Mouse (Mus musculus) ES-E14 (cell line): ENCODE results near the gene Nap1l1. TPM values are rescaled to one million over a fixed set of nuclear protein-coding genes. Genes with fewer than 3 reads are reported as not detected.

Experiments used
- DNase-seq: peaks from one replicate; pipeline ENCODE4 v3.0.0-alpha.2; 2013; ENCODE audit warnings: low read depth, low spot score
- H3K27ac ChIP-seq: 2 replicates; pipeline ENCODE4 v1.5.1; 2012; ENCODE audit warnings: low read depth, mild to moderate bottlenecking, low read length, moderate library complexity, mixed read lengths; ENCODE audit not compliant: poor library complexity, insufficient read depth, severe bottlenecking
- H3K36me3 ChIP-seq: 2 replicates; pipeline ENCODE4 v1.6.1; 2012; ENCODE audit warnings: mild to moderate bottlenecking, low read length, moderate library complexity, mixed read lengths; ENCODE audit not compliant: control insufficient read depth, poor library complexity, insufficient read depth, severe bottlenecking
- H3K4me1 ChIP-seq, 2 experiments: fragments of 150-350 bp in 1 of 2; sonication (generic) in 1 of 2; 2 replicates each; pipeline ENCODE4 v1.6.1; 2012; ENCODE audit warnings: low read length in 2 of 2, mild to moderate bottlenecking in 1 of 2, mixed read lengths in 1 of 2; ENCODE audit not compliant: control insufficient read depth in 2 of 2, insufficient read depth in 2 of 2, poor library complexity in 1 of 2
- H3K4me3 ChIP-seq, 2 experiments: fragments of 150-350 bp in 1 of 2; sonication (generic) in 1 of 2; 2 replicates each; pipeline ENCODE4 v1.5.1; 2012; ENCODE audit warnings: low read length in 2 of 2, low read depth in 1 of 2, mild to moderate bottlenecking in 1 of 2, mixed read lengths in 1 of 2; ENCODE audit not compliant: insufficient read depth in 1 of 2, poor library complexity in 1 of 2, severe bottlenecking in 1 of 2
- H3K9ac ChIP-seq: 2 replicates; pipeline ENCODE4 v1.6.1; 2012; ENCODE audit warnings: low read depth, mild to moderate bottlenecking, low read length, mixed read lengths; ENCODE audit not compliant: poor library complexity, insufficient read depth, severe bottlenecking
- H3K9me3 ChIP-seq: fragments of 150-350 bp; sonication (generic); 2 replicates; pipeline ENCODE4 v1.6.1; 2012; ENCODE audit warnings: low read depth, mild to moderate bottlenecking, low read length; ENCODE audit not compliant: control insufficient read depth, insufficient read depth
- CHD2 ChIP-seq: IDR thresholded peaks from 2 replicates; pipeline ENCODE4 v1.6.1; 2014; ENCODE audit warnings: mild to moderate bottlenecking, low read depth, low read length, inconsistent platforms
- HCFC1 ChIP-seq: IDR thresholded peaks from 2 replicates; pipeline ENCODE4 v1.6.1; 2012; ENCODE audit warnings: low read length, inconsistent platforms, borderline replicate concordance; ENCODE audit not compliant: insufficient read depth
- MAFK ChIP-seq: IDR thresholded peaks from 2 replicates; pipeline ENCODE4 v1.6.1; 2014; ENCODE audit warnings: mild to moderate bottlenecking, low read depth, low read length, inconsistent platforms; ENCODE audit not compliant: insufficient read depth
- ZC3H11A ChIP-seq: IDR thresholded peaks from 2 replicates; pipeline ENCODE4 v1.6.1; 2012; ENCODE audit warnings: low read depth, mild to moderate bottlenecking, inconsistent platforms, low read length, borderline replicate concordance
- ZNF384 ChIP-seq: IDR thresholded peaks from 2 replicates; pipeline ENCODE4 v1.6.1; 2012; ENCODE audit warnings: low read depth, low read length, inconsistent platforms
- in situ Hi-C, 2 experiments: fragments of 600-800 bp; cut with MboI; formaldehyde crosslinking; loops; one replicate each; pipeline ENCODE4 v1.15.1; 2025; ENCODE audit warnings: low sequenced_read_pairs in 2 of 2, inconsistent platforms in 1 of 2; ENCODE audit not compliant: unreplicated experiment in 2 of 2
- total RNA-seq: library from RNA; depleted of rRNA; stranded (reverse); fragments of 300-350 nt; gene quantifications from 2 replicates; pipeline ENCODE4 v1.2.3, GENCODE M21; 2012

Nap1l1 gene
- total RNA-seq, 1 experiment = 258 TPM

DNA sequence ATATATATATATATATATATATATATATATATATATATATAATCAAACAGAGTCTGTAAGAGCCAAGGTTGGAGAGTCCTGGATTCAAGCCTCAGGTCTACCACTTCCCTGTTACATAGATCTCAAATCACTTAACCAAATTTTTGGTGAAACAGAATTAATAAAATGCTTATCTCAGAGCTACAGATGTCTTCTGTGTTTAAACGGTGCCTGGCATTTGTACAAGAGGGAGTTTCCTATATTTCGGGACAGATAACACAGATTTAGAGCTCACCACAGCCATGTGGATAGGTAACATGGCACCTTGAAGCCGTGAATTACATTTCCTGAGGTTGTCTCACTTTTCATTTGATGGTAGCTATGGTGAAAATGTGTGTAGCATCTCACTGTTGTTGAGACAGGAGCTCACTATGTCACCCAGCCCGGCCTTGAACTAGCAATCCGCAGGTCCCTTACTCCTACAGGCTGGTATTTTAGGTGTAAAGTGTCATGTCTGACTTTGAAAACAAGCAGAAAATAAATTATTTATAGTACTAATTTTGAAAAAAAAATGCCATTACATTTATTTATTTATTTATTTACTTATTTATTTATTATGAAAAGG, 41.4 kb downstream of the Nap1l1 start:
- Histone ChIP-seq H3K9ac (no peak overlapping the region), H3K4me1 (peaks cover 0 to 8% of the 10 kb centered on the region in 2 experiments; a peak in 2 of 4 replicates), H3K36me3 (no peaks in the 10 kb centered on the region), H3K9me3 (no peaks in the 10 kb centered on the region), H3K4me3 (no peak overlapping the region), H3K27ac (no peak overlapping the region)
- in situ Hi-C loops = no loop called here
- no peak for TF ChIP-seq CHD2
- TF ChIP-seq ZNF384 = no peak
- no peak for TF ChIP-seq HCFC1
- TF ChIP-seq MAFK = no peak
- TF ChIP-seq ZC3H11A = no peak
- no peak for DNase-seq

- Histone ChIP-seq H3K4me1 (peaks cover 0 to 6% of the 10 kb centered on the region in 2 experiments; a peak in 2 of 4 replicates), H3K36me3 (no peaks in the 10 kb centered on the region), H3K9ac (no peak overlapping the region; the same call in 1 of the 2 replicates), H3K4me3 (no peak overlapping the region), H3K27ac (peak overlapping the region; percentile 40; the same call in 1 of the 2 replicates), H3K9me3 (no peaks in the 10 kb centered on the region)
- in situ Hi-C loops = no loop called here
- TF ChIP-seq CHD2 = no peak
- TF ChIP-seq HCFC1 = no peak
- TF ChIP-seq ZC3H11A = no peak
- TF ChIP-seq ZNF384 = no peak
- no peak for TF ChIP-seq MAFK
- no peak for DNase-seq
Observed at GRCm38 (mm10) chr10:111515071-111516010, 42.3 kb downstream of the Nap1l1 start.

- Histone ChIP-seq H3K9me3 (no peaks in the 10 kb centered on the region), H3K36me3 (no peaks in the 10 kb centered on the region), H3K27ac (no peak overlapping the region), H3K4me1 (peaks cover 0 to 6% of the 10 kb centered on the region in 2 experiments; a peak in 2 of 4 replicates), H3K4me3 (no peak overlapping the region), H3K9ac (no peak overlapping the region)
- no peak for DNase-seq
- in situ Hi-C loops = no loop called here
- TF ChIP-seq CHD2 (no peak), HCFC1 (no peak), ZNF384 (no peak), MAFK (no peak), ZC3H11A (no peak)
Observed at GRCm38 (mm10) chr10:111516172-111516588, 43.2 kb downstream of the Nap1l1 start.

DNA sequence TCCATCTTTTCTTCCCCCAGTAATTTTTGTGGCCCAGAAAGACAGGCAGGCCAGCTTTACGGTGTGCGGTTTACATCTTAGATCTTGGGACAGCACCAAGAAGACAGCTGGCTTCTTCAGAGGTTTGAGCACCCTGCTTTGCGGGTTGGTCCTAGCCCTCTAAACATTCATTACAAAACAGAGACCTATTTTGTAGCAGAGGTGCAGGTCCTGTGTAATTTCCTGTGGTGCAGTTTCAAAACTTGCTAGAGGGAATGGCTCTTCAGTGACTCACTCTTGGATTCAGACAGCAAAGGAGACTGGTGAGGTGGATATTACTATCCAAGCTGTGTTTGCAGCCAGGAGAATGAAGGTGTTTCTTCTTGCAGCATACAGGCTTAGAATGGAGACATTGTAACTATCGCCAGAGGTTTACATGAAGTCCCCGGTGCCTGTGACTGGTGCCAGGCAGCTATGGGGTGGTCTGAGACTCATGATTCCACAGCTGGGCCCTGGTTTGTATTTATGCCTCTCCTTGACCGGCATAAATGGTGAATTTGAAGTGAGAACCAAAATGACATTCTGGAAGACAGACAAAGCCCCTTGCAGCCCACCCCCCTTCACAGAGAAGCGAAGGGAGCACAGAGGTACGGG, 43.9 kb downstream of the Nap1l1 start:
- H3K9me3 ChIP-seq = no peaks in the 10 kb centered on the region
- no peak overlapping the region for H3K4me3 ChIP-seq
- in situ Hi-C loops = no loop called here
- no peaks in the 10 kb centered on the region for H3K36me3 ChIP-seq
- no peak overlapping the region for H3K9ac ChIP-seq
- no peak for DNase-seq
- H3K27ac ChIP-seq = no peak overlapping the region
- TF ChIP-seq ZC3H11A (no peak), MAFK (no peak), ZNF384 (no peak), CHD2 (no peak), HCFC1 (no peak)
- H3K4me1 ChIP-seq = peaks cover 0 to 6% of the 10 kb centered on the region in 2 experiments; a peak in 2 of 4 replicates
